Mouse (Mus musculus) E14TG2a.4 (cell line): ENCODE data around the gene Cdkn2a.

Experiments used
- CTCF ChIP-seq: conservative IDR thresholded peaks from 2 replicates; pipeline ENCODE4 v1.5.1; 2014; ENCODE audit warnings: low read length
- NANOG ChIP-seq: IDR thresholded peaks from 2 replicates; pipeline ENCODE4 v1.6.1; 2014; ENCODE audit warnings: borderline replicate concordance, low read length, mixed read lengths
- POU5F1 ChIP-seq: IDR thresholded peaks from 2 replicates; pipeline ENCODE4 v1.6.1; 2014; ENCODE audit warnings: low read length, borderline replicate concordance

DNA sequence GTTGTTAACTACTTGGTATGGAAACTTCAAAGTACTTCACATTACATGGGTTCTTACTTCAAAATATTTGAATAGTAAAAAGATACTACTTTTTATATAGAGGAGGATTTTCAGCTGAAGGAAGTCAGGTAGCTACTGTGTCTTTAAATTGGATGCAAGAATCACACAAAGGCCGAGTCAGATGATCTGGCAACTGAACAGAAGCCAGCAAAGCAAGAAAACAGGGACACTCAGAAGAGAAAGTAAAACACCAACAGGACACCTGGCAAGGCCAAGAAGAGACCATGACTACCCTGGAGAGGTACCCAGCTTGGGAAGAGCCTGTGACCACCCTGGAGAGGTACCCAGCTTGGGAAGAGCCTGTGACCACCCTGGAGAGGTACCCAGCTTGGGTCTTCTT is 7.9 kb downstream of the Cdkn2a start:
- no peak for TF ChIP-seq CTCF
- TF ChIP-seq POU5F1, result no peak
- TF ChIP-seq NANOG, result no peak
